Mouse (Mus musculus) cortical plate, adult 2 months (tissue): ENCODE results near the gene Mettl16.
"Not testable (repeated sequence)": the region's sequence is repeated elsewhere in the genome, so short reads cannot be mapped to it uniquely, and the experiment has no call there.

Experiments
- CTCF ChIP-seq: fragments of 200-500 bp; IDR thresholded peaks from 2 replicates; pipeline ENCODE4 v1.5.1; 2011; ENCODE audit warnings: mild to moderate bottlenecking, control low read depth, low read length; ENCODE audit not compliant: insufficient read depth; ENCODE audit errors: extremely low read depth
- POLR2A ChIP-seq: fragments of 200-500 bp; IDR thresholded peaks from 2 replicates; pipeline ENCODE4 v1.6.1; 2011; ENCODE audit warnings: mild to moderate bottlenecking, low read length, control low read depth; ENCODE audit not compliant: insufficient read depth; ENCODE audit errors: extremely low read depth

DNA sequence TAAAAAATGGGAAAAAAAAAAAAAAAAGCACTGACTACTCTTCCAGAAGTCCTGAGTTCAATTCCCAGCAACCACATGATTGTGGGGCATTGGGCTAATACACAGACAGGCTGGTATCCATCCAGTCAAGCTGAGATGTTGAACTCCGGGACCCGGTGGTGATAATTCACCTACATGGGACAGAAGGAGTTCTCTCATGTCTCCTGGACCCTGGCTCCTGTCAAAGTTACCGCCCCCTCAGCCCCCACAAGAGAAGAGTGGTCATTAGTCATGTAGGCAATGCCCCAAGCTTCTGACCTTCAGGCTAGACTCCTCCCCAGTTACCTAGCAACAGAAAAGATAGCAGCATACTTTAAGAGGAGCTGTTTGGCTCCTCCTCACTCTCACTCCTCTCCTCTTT is 40.4 kb downstream of the Mettl16 start:
- not testable (repeated sequence) for TF ChIP-seq CTCF, POLR2A
